Mouse (Mus musculus) adrenal gland, adult 2 months (tissue): ENCODE measurements around the gene Sugp2. TPM values are rescaled to one million over a fixed set of nuclear protein-coding genes. Genes with fewer than 3 reads are reported as not detected.

ENCODE experiments used
- DNase-seq: peaks from one replicate; pipeline ENCODE4 v3.0.0; 2021
- polyA plus RNA-seq: library from polyadenylated mRNA; depleted of rRNA; stranded (reverse); fragments of >200 nt; gene quantifications from 2 replicates; pipeline ENCODE4 v1.2.3, GENCODE M21; 2012
- total RNA-seq, 2 experiments: library from RNA; stranded (reverse); gene quantifications; 2 replicates each; pipeline ENCODE4 v1.2.3; 2021

Gene Sugp2
- total and polyA plus RNA-seq, 3 experiments: 31.8 to 36.2 (median 31.9) TPM

GRCm38 (mm10) chr8:70220236-70220840 lies 13.7 kb upstream of the Sugp2 start:
- peak; percentile 78 for DNase-seq

GRCm38 (mm10) chr8:70220911-70221310 lies 13.1 kb upstream of the Sugp2 start:
- DNase-seq: peak; percentile 34

- DNase-seq: no peak
Observed at GRCm38 (mm10) chr8:70222041-70222440, 12.0 kb upstream of the Sugp2 start.

GRCm38 (mm10) chr8:70223341-70223740 lies 10.7 kb upstream of the Sugp2 start:
- DNase-seq: peak; percentile 70

- DNase-seq: no peak
Observed at GRCm38 (mm10) chr8:70227997-70228396, 6.0 kb upstream of the Sugp2 start.

- peak; percentile 60 for DNase-seq
Observed at GRCm38 (mm10) chr8:70230837-70231236, 3.2 kb upstream of the Sugp2 start.

GRCm38 (mm10) chr8:70233606-70234005 lies 420 bp upstream of the Sugp2 start:
- DNase-seq: no peak

GRCm38 (mm10) chr8:70234781-70235128 lies 729 bp downstream of the Sugp2 start:
- DNase-seq: no peak

- no peak for DNase-seq
Observed at GRCm38 (mm10) chr8:70237842-70238241, 3.8 kb downstream of the Sugp2 start.

GRCm38 (mm10) chr8:70240642-70241041 lies 6.6 kb downstream of the Sugp2 start:
- DNase-seq: no peak

- DNase-seq: peak; percentile 73
Observed at GRCm38 (mm10) chr8:70246622-70247021, 12.6 kb downstream of the Sugp2 start.

GRCm38 (mm10) chr8:70247841-70248240 lies 13.8 kb downstream of the Sugp2 start:
- DNase-seq: no peak

GRCm38 (mm10) chr8:70254628-70255027 lies 20.6 kb downstream of the Sugp2 start:
- no peak for DNase-seq

- DNase-seq: no peak
Observed at GRCm38 (mm10) chr8:70257456-70257855, 23.4 kb downstream of the Sugp2 start.

- no peak for DNase-seq
Observed at GRCm38 (mm10) chr8:70258600-70258999, 24.6 kb downstream of the Sugp2 start.

- no peak for DNase-seq
Observed at GRCm38 (mm10) chr8:70259043-70259442, 25.0 kb downstream of the Sugp2 start.

- DNase-seq: no peak
Observed at GRCm38 (mm10) chr8:70267674-70268073, 33.6 kb downstream of the Sugp2 start.

GRCm38 (mm10) chr8:70268311-70268710 lies 34.3 kb downstream of the Sugp2 start:
- no peak for DNase-seq

GRCm38 (mm10) chr8:70268799-70269565 lies 35.0 kb downstream of the Sugp2 start:
- no peak for DNase-seq

- DNase-seq: peak; percentile 78
Observed at GRCm38 (mm10) chr8:70272949-70273348, 38.9 kb downstream of the Sugp2 start.

GRCm38 (mm10) chr8:70274350-70274749 lies 40.3 kb downstream of the Sugp2 start:
- DNase-seq: no peak

- DNase-seq: peak; percentile 42
Observed at GRCm38 (mm10) chr8:70276476-70276875, 42.5 kb downstream of the Sugp2 start.

GRCm38 (mm10) chr8:70278175-70278574 lies 44.1 kb downstream of the Sugp2 start:
- no peak for DNase-seq

GRCm38 (mm10) chr8:70279266-70279665 lies 45.2 kb downstream of the Sugp2 start:
- no peak for DNase-seq
